Mouse (Mus musculus) E14TG2a.4 (cell line): ENCODE data around the gene Syndig1.
A peak's percentile ranks its signal among the peaks of the same experiment; 100 is the strongest.

Experiments used
- H3K27me3 ChIP-seq: 2 replicates; pipeline ENCODE4 v1.6.1; 2014; ENCODE audit warnings: low read length, control low read depth; ENCODE audit not compliant: insufficient read depth
- H3K36me3 ChIP-seq: 2 replicates; pipeline ENCODE4 v1.6.1; 2014; ENCODE audit warnings: low read length, control low read depth; ENCODE audit not compliant: insufficient read depth
- H3K4me1 ChIP-seq: replicated peaks from 2 replicates; pipeline ENCODE4 v1.6.1; 2014; ENCODE audit warnings: low read depth, low read length, control low read depth
- H3K4me3 ChIP-seq: replicated peaks from 2 replicates; pipeline ENCODE4 v1.5.1; 2014; ENCODE audit warnings: mild to moderate bottlenecking, low read length
- H3K9me3 ChIP-seq: 2 replicates; pipeline ENCODE4 v1.6.1; 2014; ENCODE audit warnings: low read length, control low read depth
- CTCF ChIP-seq: conservative IDR thresholded peaks from 2 replicates; pipeline ENCODE4 v1.5.1; 2014; ENCODE audit warnings: low read length
- NANOG ChIP-seq: IDR thresholded peaks from 2 replicates; pipeline ENCODE4 v1.6.1; 2014; ENCODE audit warnings: borderline replicate concordance, low read length, mixed read lengths
- POU5F1 ChIP-seq: IDR thresholded peaks from 2 replicates; pipeline ENCODE4 v1.6.1; 2014; ENCODE audit warnings: low read length, borderline replicate concordance

Gene Syndig1

GRCm38 (mm10) chr2:149896337-149896736, 67.3 kb downstream of the Syndig1 start:
- TF ChIP-seq POU5F1 (no peak), NANOG (no peak), CTCF (no peak)
- Histone ChIP-seq H3K9me3 (no peaks in the 10 kb centered on the region), H3K27me3 (no peaks in the 10 kb centered on the region), H3K4me3 (no peak overlapping the region), H3K4me1 (peaks cover 15% of the 10 kb centered on the region), H3K36me3 (no peaks in the 10 kb centered on the region)

DNA sequence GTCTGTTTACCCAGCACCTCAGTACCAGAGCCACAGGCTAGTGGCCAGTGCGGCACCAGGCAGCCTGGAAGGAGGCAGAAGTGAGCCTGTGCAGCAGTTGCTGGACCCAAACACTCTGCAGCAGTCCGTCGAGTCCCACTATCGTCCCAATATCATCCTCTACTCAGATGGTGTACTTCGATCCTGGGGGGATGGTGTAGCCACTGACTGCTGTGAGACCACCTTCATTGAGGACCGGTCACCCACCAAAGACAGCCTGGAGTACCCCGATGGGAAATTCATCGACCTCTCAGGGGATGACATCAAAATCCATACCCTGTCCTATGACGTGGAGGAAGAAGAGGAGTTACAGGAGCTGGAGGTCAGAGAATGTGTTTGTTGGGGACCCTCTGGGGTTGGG, 70.6 kb downstream of the Syndig1 start:
- no peak for TF ChIP-seq CTCF
- TF ChIP-seq POU5F1 = no peak
- no peak for TF ChIP-seq NANOG
- Histone ChIP-seq H3K9me3 (no peaks in the 10 kb centered on the region), H3K36me3 (no peaks in the 10 kb centered on the region), H3K4me3 (no peak overlapping the region), H3K4me1 (no peaks in the 10 kb centered on the region), H3K27me3 (no peaks in the 10 kb centered on the region)

GRCm38 (mm10) chr2:149900606-149901005, 71.6 kb downstream of the Syndig1 start:
- Histone ChIP-seq H3K4me3 (no peak overlapping the region), H3K9me3 (no peaks in the 10 kb centered on the region), H3K27me3 (no peaks in the 10 kb centered on the region), H3K4me1 (no peaks in the 10 kb centered on the region), H3K36me3 (no peaks in the 10 kb centered on the region)
- TF ChIP-seq CTCF (no peak), POU5F1 (no peak), NANOG (no peak)

DNA sequence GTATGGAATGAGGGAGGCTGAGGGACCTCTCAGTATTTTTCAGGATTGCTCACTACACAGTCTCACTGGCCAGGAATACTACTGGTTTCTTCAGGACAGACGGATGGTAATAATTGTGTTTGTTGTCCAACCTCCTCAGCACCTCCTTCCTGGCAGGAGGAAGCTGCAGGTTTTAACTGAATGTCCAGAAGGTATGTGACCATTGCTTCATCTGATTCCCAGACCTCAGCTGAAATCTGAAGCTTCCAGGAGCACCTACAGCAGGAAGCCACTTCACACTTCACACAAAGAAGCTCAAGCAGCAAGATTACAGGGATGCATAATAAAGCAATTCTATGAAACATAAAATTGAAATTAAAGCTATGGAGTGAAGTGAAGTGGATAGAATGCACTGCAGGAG, 75.4 kb downstream of the Syndig1 start:
- no peaks in the 10 kb centered on the region for H3K36me3 ChIP-seq
- H3K9me3 ChIP-seq = peaks cover 8% of the 10 kb centered on the region
- no peak for TF ChIP-seq CTCF
- TF ChIP-seq POU5F1 = no peak
- no peak for TF ChIP-seq NANOG
- no peaks in the 10 kb centered on the region for H3K27me3 ChIP-seq
- H3K4me3 ChIP-seq = no peak overlapping the region
- H3K4me1 ChIP-seq = peaks cover 12% of the 10 kb centered on the region

DNA sequence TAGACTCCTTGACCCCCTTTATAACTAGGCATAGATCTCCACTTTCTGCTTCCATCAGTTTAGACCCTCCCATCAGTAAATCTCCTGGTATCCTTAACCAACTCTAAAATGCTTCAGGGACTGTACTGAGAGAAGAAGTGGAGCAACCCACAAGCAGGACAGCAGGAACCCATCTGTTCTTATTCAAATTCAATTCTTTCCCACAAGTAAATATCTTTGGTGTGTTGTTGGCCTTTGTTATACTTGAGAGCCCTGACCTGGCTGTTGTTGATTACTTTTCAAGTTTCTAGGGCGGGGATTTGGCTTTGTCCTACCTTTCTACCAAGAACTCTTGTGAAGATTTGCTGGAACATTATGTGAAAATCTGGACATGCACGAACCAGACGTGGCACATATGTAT, 77.7 kb downstream of the Syndig1 start:
- Histone ChIP-seq H3K27me3 (no peaks in the 10 kb centered on the region), H3K4me1 (peaks cover 12% of the 10 kb centered on the region), H3K4me3 (no peak overlapping the region), H3K9me3 (peaks cover 8% of the 10 kb centered on the region), H3K36me3 (no peaks in the 10 kb centered on the region)
- TF ChIP-seq CTCF = no peak
- peak; percentile 68; the same call in 1 of the 2 replicates for TF ChIP-seq NANOG

DNA sequence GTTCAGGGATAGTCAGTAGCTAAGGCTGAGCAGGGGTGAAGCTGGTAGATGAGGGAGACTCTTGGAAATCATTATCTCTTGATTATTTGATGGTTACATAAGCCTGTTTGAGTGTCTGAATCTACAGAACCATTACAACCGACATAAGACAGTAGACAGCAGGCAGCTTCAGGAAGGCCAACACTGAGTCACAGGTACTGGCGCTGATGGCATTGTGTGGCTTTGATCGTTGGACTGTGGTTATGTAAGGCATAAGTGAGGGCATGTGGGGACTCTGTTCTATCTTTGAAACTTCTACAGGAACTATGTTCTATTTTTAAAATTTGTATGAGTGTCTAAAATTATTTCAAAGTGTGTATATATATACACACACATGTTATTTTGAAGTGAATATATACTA, 88.2 kb downstream of the Syndig1 start:
- Histone ChIP-seq H3K27me3 (no peaks in the 10 kb centered on the region), H3K36me3 (no peaks in the 10 kb centered on the region), H3K9me3 (no peaks in the 10 kb centered on the region), H3K4me1 (no peaks in the 10 kb centered on the region), H3K4me3 (no peak overlapping the region)
- TF ChIP-seq NANOG (no peak), POU5F1 (no peak), CTCF (no peak)

DNA sequence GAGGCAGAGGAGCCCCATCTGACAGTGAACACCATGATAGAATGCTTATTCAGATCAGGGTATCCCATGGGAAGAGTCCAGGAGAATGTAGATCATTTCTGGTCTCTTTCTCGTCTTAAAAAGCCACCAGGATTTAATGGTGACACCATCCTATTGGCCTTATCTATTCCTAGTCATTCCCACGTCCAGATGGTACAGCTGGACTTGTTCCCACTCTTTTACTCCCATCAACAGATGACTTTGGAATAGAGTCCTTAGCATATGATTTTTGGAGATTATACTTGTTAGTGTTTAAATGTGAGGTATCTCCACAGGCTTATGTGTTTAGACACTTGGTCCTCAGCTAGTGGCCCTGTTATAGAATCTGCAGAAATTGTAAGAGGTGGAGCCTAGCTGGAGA, 94.5 kb downstream of the Syndig1 start:
- Histone ChIP-seq H3K9me3 (no peaks in the 10 kb centered on the region), H3K36me3 (no peaks in the 10 kb centered on the region), H3K4me3 (no peak overlapping the region), H3K4me1 (no peaks in the 10 kb centered on the region), H3K27me3 (no peaks in the 10 kb centered on the region)
- TF ChIP-seq NANOG (no peak), CTCF (no peak), POU5F1 (no peak)

- Histone ChIP-seq H3K4me3 (no peak overlapping the region), H3K9me3 (no peaks in the 10 kb centered on the region), H3K36me3 (no peaks in the 10 kb centered on the region), H3K27me3 (no peaks in the 10 kb centered on the region), H3K4me1 (no peaks in the 10 kb centered on the region)
- TF ChIP-seq NANOG = no peak
- TF ChIP-seq CTCF = no peak
- TF ChIP-seq POU5F1 = no peak
These were observed 96.9 kb downstream of the Syndig1 start for GRCm38 (mm10) chr2:149925911-149926310.

GRCm38 (mm10) chr2:149927001-149927400, 98.0 kb downstream of the Syndig1 start:
- no peak for TF ChIP-seq CTCF
- TF ChIP-seq NANOG = no peak
- no peak for TF ChIP-seq POU5F1
- H3K9me3 ChIP-seq = no peaks in the 10 kb centered on the region
- H3K4me3 ChIP-seq = no peak overlapping the region
- H3K4me1 ChIP-seq = no peaks in the 10 kb centered on the region
- H3K27me3 ChIP-seq = no peaks in the 10 kb centered on the region
- H3K36me3 ChIP-seq = no peaks in the 10 kb centered on the region
